Mouse (Mus musculus): Measurements from ENCODE around the gene Ppat.

DNA sequence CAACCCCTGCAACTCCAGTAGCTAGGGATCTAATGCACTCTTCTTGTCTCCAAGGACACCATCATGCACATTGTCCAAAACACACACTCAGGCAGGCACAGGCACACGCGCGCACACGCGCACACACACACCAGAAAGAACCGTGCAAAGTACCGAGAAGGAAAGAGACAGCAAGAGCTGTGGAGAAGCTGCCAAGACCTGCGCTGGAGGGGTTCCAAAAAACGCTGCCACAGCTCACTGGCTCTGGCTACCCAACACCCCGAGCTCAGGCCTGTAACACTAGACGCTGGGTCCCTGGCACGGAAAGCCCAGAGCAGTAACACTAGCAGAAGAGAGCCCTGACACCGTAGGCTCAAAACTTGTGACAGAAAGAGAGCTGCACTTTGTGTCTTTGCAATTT is 27.9 kb downstream of the Ppat start:
- TF ChIP-seq CHD2 (IDR thresholded peaks at IDR 0.05; ENCODE audit: low read depth, low read length) (no peak), ZC3H11A (IDR thresholded peaks at IDR 0.05; ENCODE audit: borderline replicate concordance, low read depth, low read length) (no peak), ZNF384 (IDR thresholded peaks at IDR 0.05; ENCODE audit: low read depth, low read length) (no peak)
